Mouse (Mus musculus) kidney, postnatal 4 days (tissue): ENCODE measurements at regions not wholly inside any gene's neighbourhood (a gene's known extent, or its start where the extent isn't known, plus 50 kb on each side); places are given as distances from the start of the nearest gene placed in this dataset.
A peak's percentile ranks its signal among the peaks of the same experiment; 100 is the strongest.

Source experiments
- DNase-seq, 2 experiments: peaks; one replicate each; pipeline ENCODE4 v3.0.0; 2021; ENCODE audit warnings: mixed read lengths in 2 of 2

DNA sequence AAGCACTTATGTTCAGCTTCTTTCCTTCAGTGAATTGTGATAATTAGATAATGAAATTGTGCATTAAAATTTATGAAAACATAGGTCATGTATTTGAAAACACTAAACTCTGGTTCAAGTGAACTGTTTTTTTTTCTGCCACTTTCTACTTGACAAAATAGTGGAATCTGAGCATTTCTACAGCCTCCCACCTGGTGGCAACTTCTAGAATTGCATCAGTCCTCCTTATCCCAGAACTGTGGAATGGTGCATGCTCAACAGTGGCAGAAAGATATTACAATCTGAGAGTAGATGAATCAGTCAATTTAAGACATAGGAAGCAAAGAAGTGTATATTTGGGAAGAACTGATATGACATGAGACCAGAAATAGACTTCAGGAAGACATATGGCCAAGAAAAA lies 84.1 kb upstream of the Gm28269 start:
- DNase-seq: peak; percentile 29 to 35

- DNase-seq: no peak
Measured at GRCm38 (mm10) chrX:21809212-21809611, 64.3 kb upstream of the Gm28269 start.

DNA sequence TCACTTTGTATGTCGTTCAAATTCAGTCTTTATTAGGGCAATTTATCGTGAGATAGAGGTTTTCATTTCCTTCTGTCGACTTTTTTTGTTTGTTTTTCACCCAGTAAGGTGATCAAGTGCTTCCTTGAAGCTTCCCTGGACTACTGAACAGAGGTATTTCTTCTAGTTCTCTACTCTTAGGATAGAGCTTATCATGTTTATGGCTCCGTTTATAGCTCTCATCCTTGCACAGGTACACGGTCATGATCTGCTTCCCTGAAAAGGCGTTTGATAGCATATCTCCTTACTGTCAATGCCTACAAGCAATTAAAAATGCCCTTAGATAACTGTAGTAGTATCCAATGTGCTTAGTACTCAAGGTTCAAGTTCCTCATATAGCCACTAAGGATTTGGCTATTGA lies 56.9 kb upstream of the Gm28269 start:
- DNase-seq: no peak
